Mouse (Mus musculus) lung, embryonic 14.5 days (tissue): ENCODE results near the gene Kat2a. TPM values are rescaled to one million over a fixed set of nuclear protein-coding genes. Genes with fewer than 3 reads are reported as not detected.

ENCODE experiments used
- ATAC-seq: fragments of 200-750 bp; cut with Nextera tagmentation; 2 replicates; pipeline ENCODE4 v1.8.0; 2017; ENCODE audit warnings: mild to moderate bottlenecking, moderate TSS enrichment, moderate library complexity; ENCODE audit not compliant: insufficient read depth
- DNase-seq: peaks from one replicate; pipeline ENCODE4 v3.0.0-alpha.2; 2015
- H3K27ac ChIP-seq: fragments of 300-500 bp; sonication (generic); 2 replicates; pipeline ENCODE4 v1.5.1; 2014; ENCODE audit warnings: low read depth, mild to moderate bottlenecking, moderate library complexity
- H3K27me3 ChIP-seq: fragments of 300-500 bp; sonication (generic); 2 replicates; pipeline ENCODE4 v1.6.1; 2014; ENCODE audit warnings: low read length, control low read depth; ENCODE audit not compliant: insufficient read depth
- H3K36me3 ChIP-seq: fragments of 300-500 bp; sonication (generic); 2 replicates; pipeline ENCODE4 v1.6.1; 2014; ENCODE audit warnings: control low read depth; ENCODE audit not compliant: insufficient read depth
- H3K4me1 ChIP-seq: fragments of 300-500 bp; sonication (generic); 2 replicates; pipeline ENCODE4 v1.6.1; 2014; ENCODE audit warnings: antibody characterized with exemption, control low read depth; ENCODE audit not compliant: insufficient read depth
- H3K4me2 ChIP-seq: fragments of 300-500 bp; sonication (generic); 2 replicates; pipeline ENCODE4 v1.6.1; 2014; ENCODE audit warnings: mild to moderate bottlenecking
- H3K4me3 ChIP-seq: fragments of 300-500 bp; sonication (generic); 2 replicates; pipeline ENCODE4 v1.5.1; 2014; ENCODE audit warnings: low read depth, low read length
- H3K9ac ChIP-seq: fragments of 300-500 bp; sonication (generic); 2 replicates; pipeline ENCODE4 v1.6.1; 2014
- H3K9me3 ChIP-seq: fragments of 300-500 bp; sonication (generic); 2 replicates; pipeline ENCODE4 v1.6.1; 2016; ENCODE audit warnings: low read depth, low read length, control low read depth
- CTCF ChIP-seq: IDR thresholded peaks from 2 replicates; pipeline ENCODE4 v1.5.1; 2016; ENCODE audit warnings: antibody characterized with exemption, low read depth
- WGBS: fragments of 180-500 bp; shearing (Covaris S2); extraction: QIAGEN DNeasy Blood & Tissue Kit; methylation state at CpG from one replicate; pipeline ENCODE4 v1.1.7; 2014; 5-methylcytosine and 5-hydroxymethylcytosine counted together
- polyA plus RNA-seq: library from polyadenylated mRNA; unstranded; fragments of >200 nt; fragmentation: Nextera tagmentation; extraction: Ambion mirVana; gene quantifications from 2 replicates; pipeline ENCODE4 v1.2.1, GENCODE M21; 2014

Gene Kat2a
- polyA plus RNA-seq, 1 experiment from 2014 or later, result 73.6 TPM

DNA sequence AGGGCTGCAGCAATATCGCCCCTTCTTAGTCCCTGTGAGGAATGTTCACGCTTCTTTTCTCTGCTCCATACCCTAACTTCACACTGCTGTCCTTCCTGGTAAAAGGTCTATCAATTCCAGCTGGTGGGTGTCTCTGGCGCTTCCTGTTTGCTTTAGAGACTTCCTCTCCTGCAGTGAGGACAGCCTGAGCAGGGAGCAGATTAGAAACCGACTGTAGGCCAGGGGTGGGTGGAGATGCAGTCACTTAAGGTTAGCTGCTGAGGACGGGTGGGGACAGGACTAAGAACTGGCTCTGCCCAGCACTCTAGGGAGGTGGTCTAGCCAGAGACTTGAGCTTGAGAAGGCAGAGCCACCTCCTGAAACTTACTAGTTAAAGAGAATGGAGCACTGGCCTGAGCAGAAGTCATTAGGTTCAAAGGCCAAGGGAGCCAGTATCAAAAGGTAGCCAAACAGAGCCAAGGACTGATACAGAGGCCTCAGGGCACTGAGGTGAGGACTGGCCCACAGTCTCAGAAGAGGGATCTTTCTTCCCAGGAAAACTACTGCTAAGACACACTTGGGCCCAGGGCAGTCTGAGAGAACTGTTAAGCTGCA lies 12.8 kb upstream of the Kat2a start:
- Histone ChIP-seq H3K9me3 (no peaks in the 10 kb centered on the region), H3K9ac (peak overlapping the region; percentile 16; the same call in 1 of the 2 replicates), H3K4me2 (peak overlapping the region; percentile 27), H3K4me1 (peaks cover 10% of the 10 kb centered on the region), H3K36me3 (peaks cover 15% of the 10 kb centered on the region), H3K4me3 (no peak overlapping the region), H3K27me3 (no peaks in the 10 kb centered on the region), H3K27ac (peak overlapping the region; percentile 64)
- ATAC-seq, result peak; percentile 38; the same call in 1 of the 2 replicates
- 9% methylated on average over 5 of the region's 5 CpGs for WGBS
- peak; percentile 73 for DNase-seq
- TF ChIP-seq CTCF, result no peak

DNA sequence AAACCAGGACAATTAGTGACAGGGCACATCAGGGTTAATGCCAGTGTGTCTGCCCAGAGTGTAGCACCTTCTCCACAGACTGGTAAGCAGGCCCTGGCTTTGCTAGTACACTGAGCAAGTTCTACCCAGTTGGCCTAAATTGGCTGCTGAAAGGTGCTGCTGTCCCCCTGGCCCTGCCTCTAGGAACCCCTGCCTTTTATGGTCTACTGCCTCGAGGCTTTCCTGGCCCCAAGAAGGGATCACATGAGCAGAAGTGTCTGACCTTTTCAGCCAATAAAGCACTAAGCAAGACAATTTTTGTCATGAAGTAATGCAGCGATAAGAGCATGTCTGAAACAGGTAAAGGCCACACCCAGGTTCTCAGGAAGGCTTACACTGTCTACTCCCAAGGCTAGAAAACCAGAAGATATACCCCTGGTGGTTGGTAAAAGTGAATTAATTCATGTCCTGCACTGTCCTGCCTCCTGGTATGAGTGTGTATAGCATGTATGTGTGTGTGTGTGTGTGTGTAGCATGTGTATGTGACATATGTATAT lies 10.3 kb upstream of the Kat2a start:
- 49% methylated on average over 2 of the region's 2 CpGs for WGBS
- no peak for DNase-seq
- H3K36me3 ChIP-seq, result peaks cover 23% of the 10 kb centered on the region
- H3K9ac ChIP-seq, result no peak overlapping the region
- ATAC-seq, result no peak
- H3K4me2 ChIP-seq, result no peak overlapping the region
- no peaks in the 10 kb centered on the region for H3K9me3 ChIP-seq
- peaks cover 10% of the 10 kb centered on the region for H3K4me1 ChIP-seq
- no peak overlapping the region for H3K4me3 ChIP-seq
- no peaks in the 10 kb centered on the region for H3K27me3 ChIP-seq
- H3K27ac ChIP-seq, result no peak overlapping the region
- TF ChIP-seq CTCF, result no peak

DNA sequence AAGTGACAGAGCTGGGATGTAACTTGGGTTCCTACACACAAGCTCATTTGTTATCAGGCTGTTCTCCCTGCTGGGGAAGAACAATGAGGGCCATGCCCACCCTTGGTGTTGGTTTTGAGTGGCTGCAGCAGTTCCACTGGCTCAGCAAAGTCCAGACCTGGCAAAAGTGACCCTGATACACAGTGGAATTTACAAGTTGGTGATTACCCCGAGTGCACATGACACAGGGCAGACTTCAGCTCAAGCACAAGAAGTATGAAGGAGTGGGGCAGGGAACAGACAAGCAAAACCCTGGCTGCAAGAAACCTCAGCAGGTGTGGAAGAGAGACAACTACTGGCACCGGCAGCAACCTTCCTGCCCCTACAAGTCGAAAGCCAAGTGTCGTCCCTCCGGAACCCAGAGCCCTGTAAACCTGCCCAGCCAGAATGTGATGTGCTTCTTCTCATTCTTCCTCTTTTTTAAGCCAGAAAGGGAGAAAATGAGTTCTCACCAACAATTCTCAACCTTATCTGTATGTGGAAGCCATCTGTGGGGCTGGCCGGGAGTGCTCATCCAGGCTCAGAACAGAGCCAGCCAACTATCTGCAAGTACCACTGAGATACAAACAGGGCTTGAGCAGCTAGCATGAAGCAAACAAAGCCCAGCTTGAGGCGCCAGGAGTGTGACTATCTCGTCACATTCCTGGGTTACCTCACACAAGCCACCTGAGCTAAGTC lies 9.7 kb upstream of the Kat2a start:
- Histone ChIP-seq H3K27ac (peak overlapping the region; percentile 65; the same call in 1 of the 2 replicates), H3K9me3 (no peaks in the 10 kb centered on the region), H3K4me3 (no peak overlapping the region), H3K4me1 (peaks cover 10% of the 10 kb centered on the region), H3K36me3 (peaks cover 28% of the 10 kb centered on the region), H3K9ac (no peak overlapping the region), H3K27me3 (no peaks in the 10 kb centered on the region), H3K4me2 (no peak overlapping the region)
- DNase-seq, result no peak
- no peak for TF ChIP-seq CTCF
- ATAC-seq, result no peak
- WGBS, result 62% methylated on average over 8 of the region's 8 CpGs

DNA sequence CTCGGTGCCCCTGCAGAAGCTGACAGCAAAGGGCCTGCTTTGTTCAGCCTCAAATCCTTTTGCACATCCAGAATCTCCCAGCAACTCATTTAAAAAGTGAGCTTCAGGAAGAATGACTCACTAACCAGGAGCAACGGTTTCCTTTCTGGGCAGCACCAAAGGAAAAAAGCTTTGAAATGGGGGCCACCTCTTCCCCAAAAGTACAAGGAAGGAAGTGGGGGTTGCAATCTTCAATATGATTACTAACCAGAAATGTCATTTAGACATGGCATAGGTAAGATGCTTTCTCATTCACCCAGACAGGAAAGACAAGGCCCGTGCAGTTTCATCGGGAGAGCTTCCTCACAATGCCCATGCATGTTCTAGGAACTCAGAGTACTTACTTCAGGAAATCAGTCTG lies 9.0 kb upstream of the Kat2a start:
- Histone ChIP-seq H3K9me3 (no peaks in the 10 kb centered on the region), H3K9ac (no peak overlapping the region), H3K27ac (peak overlapping the region; percentile 33; the same call in 1 of the 2 replicates), H3K4me3 (no peak overlapping the region), H3K4me2 (no peak overlapping the region), H3K36me3 (peaks cover 35% of the 10 kb centered on the region), H3K4me1 (peaks cover 10% of the 10 kb centered on the region), H3K27me3 (no peaks in the 10 kb centered on the region)
- no peak for TF ChIP-seq CTCF
- DNase-seq, result peak; percentile 44
- ATAC-seq, result no peak
- WGBS, result 67% methylated on average over 4 of the region's 4 CpGs

DNA sequence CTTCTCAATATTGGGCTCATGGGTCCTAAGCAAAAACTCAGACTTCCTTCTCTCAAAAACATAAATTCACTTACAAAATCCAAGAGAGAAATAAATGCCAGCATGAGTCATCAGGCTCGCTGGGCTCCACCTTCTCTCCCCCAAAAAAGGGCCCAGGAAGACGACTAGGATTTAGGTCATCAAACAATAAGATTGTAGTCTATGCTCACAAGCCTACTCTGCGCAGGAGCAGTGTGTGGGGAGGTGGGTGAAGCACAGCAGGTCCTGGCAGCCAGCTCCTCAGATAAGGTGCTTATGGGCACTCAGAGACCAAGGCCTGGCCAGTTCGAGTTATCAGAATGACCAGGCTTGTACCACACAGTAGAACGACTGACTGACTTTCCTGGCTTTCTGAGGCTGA lies 8.1 kb upstream of the Kat2a start:
- Histone ChIP-seq H3K9ac (no peak overlapping the region), H3K27me3 (no peaks in the 10 kb centered on the region), H3K4me3 (no peak overlapping the region), H3K4me1 (peaks cover 9% of the 10 kb centered on the region), H3K4me2 (no peak overlapping the region), H3K36me3 (peaks cover 44% of the 10 kb centered on the region), H3K27ac (0 out of 2 replicates have a peak overlapping the region, but pooled peaks have one; percentile 33), H3K9me3 (no peaks in the 10 kb centered on the region)
- WGBS, result 63% methylated on average over 5 of the region's 5 CpGs
- no peak for TF ChIP-seq CTCF
- ATAC-seq (no peak), DNase-seq (no peak)

DNA sequence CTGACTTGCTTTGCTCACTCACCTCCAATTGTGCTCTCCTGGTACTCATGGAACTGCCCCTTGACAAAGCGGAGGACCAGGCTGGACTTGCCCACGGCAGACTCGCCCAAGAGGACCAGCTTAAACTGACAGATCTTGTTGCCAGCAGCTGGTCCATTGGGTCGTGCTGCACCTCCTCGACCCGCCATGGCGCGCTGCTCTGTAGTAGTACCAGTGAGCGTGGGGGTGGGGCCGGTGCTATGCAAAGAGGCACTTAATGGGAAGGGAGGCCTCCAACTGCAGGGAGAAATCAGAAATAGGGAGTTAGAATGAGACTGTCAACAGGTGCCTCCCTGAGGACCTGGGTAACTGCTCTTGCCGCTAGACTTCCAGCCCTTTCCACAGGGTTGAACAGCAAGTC lies 7.6 kb upstream of the Kat2a start:
- Histone ChIP-seq H3K4me3 (no peak overlapping the region), H3K4me1 (peaks cover 5% of the 10 kb centered on the region), H3K27ac (no peak overlapping the region), H3K36me3 (peaks cover 46% of the 10 kb centered on the region), H3K9ac (no peak overlapping the region), H3K4me2 (no peak overlapping the region), H3K9me3 (no peaks in the 10 kb centered on the region), H3K27me3 (no peaks in the 10 kb centered on the region)
- WGBS, result 79% methylated on average over 11 of the region's 11 CpGs
- ATAC-seq (no peak), DNase-seq (no peak)
- TF ChIP-seq CTCF, result no peak

DNA sequence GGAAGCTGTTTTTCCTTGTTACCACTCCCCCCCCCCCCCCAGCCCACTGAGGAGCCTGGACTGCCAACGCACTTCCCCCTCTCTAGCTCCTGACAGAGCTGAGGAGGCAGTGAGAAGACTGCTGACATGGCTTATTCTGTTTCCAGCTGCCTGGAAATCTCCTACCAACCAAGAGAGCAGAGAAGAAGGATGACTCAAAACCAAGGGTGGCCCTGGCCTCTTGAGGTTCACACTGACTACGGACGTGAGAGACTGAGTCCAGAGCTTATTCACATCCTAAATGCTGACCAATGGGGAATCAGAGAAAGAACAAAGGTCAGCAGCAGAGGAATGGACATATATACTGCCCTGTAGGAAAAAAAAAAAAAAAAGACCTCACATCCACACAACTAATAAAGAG lies 7.0 kb upstream of the Kat2a start:
- H3K4me1 ChIP-seq, result peaks cover 5% of the 10 kb centered on the region; the same call in 1 of the 2 replicates
- H3K36me3 ChIP-seq, result peaks cover 46% of the 10 kb centered on the region

More for the DNA sequence above, 7.0 kb upstream of the Kat2a start:
- H3K27ac ChIP-seq, result no peak overlapping the region
- no peak for TF ChIP-seq CTCF
- no peaks in the 10 kb centered on the region for H3K9me3 ChIP-seq
- no peak for DNase-seq
- no peak overlapping the region for H3K4me3 ChIP-seq
- no peak overlapping the region for H3K4me2 ChIP-seq
- no peaks in the 10 kb centered on the region for H3K27me3 ChIP-seq
- no peak overlapping the region for H3K9ac ChIP-seq
- ATAC-seq, result no peak
- 79% methylated on average over 3 of the region's 3 CpGs for WGBS
